Mouse (Mus musculus): ENCODE results near the gene Dek. TPM values are rescaled to one million over a fixed set of nuclear protein-coding genes. Genes with fewer than 3 reads are reported as not detected.

Dek gene
- total RNA-seq, 2 experiments from 2014 or later, result 59.8 to 60.8 TPM

DNA sequence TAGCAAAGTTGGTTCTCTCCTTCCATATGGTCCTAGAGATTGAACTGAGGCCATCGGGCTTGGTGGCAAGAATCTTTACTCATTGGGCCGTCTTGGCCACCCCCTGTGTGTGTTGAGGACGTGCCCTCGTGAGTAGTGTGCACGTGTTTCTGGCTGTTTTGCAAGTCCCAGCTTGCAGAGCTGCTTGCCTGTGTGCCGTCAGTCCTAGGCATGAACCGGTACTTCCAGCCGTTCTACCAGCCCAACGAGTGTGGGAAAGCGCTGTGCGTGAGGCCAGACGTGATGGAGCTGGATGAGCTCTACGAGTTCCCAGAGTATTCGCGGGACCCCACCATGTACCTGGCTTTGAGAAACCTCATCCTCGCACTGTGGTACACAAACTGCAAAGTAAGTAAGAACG is 43.2 kb downstream of the Dek start:
- DNase-seq (ENCODE audit: low spot score in 2 of 2), result no peak

DNA sequence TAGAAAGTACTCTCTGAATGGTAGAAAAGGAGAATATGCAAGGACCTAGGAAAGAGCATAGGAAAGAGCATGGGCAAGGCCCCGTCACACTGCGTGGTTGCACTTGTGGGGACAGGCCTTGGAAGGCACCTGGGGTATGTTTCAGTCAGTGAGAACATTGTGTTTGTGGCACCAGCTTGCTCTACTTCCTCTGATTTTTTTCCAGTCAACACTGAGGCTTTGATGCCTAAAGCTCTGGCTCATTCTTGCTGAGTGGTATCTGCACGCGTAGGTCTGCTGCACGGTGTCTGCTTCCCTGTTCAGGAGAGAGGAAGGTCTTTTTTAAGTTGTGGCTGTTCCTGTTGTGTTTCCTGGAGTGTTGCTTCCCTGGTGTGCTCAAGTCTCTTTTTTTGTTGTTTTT is 49.2 kb downstream of the Dek start:
- no peak for DNase-seq (ENCODE audit: low spot score in 2 of 2)

DNA sequence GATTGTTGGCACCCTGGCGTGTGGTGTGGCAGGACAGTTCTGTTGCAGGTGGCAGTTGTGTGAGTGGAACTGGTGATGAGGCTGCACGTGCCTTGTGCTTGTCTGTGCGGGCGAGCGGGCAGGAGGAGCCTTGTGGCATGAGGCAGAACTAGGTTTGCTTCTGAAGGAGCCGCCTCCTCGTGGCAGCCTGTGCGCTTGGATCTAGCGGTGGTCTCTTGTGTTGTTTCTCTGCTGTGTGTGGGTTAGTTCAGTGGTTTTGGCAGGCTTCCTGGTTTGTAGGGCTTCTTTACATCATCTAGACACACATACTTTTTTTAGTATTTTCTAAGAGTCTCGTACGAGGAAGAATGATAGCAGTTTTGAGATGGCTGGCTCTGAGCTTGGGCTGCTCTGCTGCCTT is 49.9 kb downstream of the Dek start:
- DNase-seq (ENCODE audit: low spot score in 2 of 2), result peak in 1 of 2 experiments; percentile 22

DNA sequence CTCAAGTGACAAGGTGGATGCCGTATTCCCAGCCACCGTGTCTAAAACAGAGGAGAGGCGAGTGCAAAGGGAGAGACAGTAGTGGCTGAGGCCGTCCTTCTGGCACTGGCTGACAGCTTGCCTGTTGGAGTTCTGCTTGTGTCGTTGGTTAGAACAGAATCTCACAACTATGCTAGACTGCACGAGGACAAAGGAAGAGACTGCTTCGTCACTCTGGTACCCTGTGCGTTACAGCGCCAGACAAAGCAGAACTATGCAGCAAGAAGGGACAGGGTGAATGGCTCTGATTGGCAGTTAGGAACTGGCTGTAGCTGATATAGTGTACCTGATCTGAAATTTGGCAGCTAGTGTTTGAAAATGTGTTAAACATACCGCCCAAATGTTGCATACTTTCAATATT is 52.0 kb downstream of the Dek start:
- DNase-seq (ENCODE audit: low spot score in 2 of 2), result no peak

DNA sequence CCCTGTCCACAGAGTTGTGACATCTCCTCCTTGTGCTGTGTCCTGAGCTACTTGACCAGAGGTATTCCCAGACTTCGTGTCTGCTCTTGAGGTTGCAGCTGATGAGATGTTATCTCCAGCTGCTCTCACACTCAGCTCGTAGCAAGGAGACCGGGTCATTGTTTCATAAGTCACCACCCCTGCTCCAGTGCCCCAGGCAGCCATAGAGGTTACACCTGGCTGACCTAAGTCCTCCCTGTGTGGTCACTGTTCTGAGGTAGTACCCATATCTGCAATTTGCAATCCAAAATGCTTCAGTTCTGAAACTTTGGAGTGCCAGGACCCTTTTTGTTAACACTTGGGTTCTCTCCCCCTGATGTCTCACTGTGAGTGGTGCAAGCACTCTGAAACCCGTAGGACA is 56.0 kb downstream of the Dek start:
- no peak for DNase-seq (ENCODE audit: low spot score in 2 of 2)

DNA sequence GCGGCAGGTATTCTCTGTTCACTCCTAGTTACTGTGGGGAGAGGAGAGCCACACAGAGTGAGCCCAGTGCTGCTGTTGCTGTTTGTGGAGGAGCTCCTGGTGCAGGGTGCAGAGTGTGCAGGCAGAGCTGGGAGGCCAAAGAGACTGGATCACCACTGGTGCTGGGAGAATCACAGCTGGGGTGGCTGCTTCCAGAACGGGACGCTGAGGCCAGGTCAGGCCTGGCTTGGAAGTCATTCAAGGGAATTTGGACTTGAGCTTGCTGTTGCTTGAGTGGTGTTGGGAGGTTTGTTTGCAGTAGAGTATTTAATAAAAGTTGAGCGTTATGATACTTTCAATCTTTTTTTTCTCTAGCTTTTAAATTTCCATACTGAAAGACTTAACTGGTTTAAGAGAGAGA is 58.0 kb downstream of the Dek start:
- no peak for DNase-seq (ENCODE audit: low spot score in 2 of 2)

DNA sequence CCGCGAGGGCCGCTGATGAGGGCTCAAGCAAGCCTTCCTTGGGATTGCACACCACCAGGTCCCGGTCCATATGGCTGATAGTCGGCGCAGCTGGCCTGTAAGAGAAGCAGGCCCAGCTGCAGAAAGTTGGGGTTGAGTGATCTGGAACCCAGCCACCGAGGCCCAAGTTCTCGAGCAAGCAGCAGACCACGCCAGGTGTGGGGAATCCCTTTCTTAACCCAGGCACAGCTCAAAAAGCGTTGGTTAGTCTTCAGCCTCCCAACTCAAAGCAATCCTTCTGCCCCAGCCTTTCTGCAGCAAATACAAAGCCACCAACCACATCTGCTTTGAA is 61.4 kb downstream of the Dek start, which contains the start of gene Tpmt:
Gene Tpmt, minus strand, starts transcription at position 121 of the 331 bp plus-strand sequence.
- peak in 1 of 2 experiments; percentile 24 for DNase-seq (ENCODE audit: low spot score in 2 of 2)

DNA sequence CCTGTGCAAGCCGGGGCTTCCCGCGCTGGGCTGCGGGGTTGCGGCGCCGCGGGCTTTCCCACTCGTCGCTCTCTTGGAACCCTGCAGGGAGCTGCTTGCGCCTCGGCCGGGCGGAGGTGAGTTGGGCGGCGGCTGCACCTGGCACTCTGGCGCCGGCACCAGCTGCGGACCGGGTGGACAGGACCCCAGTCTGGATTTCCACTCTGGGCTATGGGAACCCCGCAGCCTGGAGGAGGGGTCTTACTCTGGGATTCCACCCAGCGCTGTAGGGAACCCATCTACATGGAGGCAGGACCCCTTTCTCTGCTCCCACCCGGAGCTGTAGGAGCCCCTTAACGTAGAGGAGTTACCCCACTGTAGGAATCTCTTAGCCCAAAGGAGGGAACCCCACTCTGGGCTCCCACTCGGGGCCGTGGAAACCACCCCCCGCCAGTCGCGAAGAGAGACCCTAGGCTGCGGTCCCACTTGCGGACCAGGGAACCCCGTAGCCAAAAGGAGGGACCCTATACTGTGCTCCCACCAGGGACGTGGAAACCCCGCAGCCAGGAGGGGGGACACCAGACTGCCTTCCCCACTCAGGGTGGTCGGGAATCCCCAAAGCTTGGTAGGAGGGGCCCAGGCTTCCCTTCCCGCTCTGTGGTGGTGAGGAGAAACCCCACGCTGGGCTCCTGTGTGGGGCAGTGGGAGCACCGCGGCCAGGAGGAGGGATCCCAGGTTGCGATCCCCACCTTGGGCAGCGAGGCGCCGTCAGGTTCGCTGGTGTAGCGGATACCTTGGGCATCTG is 62.0 kb downstream of the Dek start:
- peak in 1 of 2 experiments; percentile 22 for DNase-seq (ENCODE audit: low spot score in 2 of 2)

DNA sequence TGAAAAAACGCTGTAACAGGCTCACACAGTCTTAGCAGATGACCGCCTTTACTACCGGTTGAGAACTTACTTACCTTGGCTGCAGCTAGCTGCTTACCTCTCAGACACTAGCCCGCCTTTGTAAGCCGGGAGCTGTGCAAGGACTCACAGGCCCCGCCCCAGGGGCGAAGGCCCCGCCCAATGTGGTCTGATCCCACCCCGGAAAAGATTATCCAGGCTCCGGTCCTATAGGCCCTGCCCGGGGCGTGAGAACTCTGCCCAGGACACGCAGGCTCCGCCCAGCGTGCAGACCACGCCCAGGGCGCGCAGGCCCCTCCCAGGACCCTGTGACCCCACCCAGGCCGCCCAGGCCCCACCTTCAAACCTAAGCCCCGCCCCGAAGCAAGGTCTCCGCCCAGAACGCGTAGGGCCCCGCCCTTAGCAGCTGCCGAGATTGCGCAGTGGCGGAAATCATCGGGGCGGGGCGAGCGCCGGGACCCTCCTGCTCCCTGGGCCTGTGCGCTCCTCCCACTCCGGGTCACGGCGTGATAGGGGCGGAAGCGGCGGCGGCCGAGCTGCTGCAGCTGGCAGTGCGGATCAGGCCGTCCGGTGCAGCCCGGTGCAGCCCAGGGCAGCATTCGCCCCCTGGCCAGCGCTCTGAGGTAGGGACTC is 62.8 kb downstream of the Dek start, which contains the start of gene Kdm1b:
Gene Kdm1b, plus strand, starts transcription at position 470 of the 651 bp plus-strand sequence.
- DNase-seq (ENCODE audit: low spot score in 2 of 2), result peak; percentile 99

DNA sequence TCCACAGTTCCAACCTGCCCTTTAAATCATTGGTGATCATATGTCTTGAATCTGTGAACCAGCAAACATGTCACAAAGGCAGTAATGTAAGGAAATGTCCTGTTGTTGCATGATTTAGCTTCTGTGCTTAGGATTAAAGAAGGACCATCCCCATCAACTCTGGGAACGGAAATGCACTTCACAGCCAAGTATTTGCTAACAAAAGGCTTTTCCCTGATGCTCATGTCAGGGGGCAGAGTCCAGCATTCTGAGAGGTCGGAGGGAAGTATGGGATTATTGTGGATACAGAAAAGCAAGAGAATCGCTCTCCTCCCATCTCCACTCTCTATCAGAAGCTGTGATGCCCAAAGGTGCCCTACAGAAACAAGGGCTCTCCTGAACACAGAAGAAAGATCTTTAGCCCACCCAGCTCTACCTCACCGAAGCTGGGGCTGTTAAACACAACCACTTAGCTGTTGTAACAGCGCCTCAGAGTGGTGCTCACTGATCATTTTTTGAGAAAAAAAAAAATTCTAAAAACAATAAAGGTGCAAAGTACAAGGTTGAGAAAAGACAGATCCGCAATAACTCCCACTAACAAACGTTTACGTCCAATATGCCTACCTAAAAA is 63.9 kb downstream of the Dek start:
- no peak for DNase-seq (ENCODE audit: low spot score in 2 of 2)

DNA sequence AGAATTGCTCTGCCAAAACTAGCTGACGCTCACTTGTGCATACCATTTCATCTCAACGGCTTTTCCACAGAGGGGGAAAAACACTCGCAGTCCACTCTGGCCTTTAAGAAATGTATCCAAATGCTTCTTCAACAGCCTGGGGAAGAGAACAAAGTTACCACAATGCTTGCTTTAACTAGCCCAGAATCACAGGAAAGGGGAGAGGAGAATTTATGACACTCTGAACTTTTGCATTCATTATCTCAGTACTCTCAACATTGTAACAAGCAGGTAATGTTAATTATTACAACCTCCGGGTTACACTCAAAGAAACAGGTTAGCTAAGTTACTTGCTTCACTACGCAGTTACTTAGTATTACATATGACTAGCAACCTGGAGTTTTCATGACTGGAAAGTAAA is 65.9 kb downstream of the Dek start:
- DNase-seq (ENCODE audit: low spot score in 2 of 2), result no peak

DNA sequence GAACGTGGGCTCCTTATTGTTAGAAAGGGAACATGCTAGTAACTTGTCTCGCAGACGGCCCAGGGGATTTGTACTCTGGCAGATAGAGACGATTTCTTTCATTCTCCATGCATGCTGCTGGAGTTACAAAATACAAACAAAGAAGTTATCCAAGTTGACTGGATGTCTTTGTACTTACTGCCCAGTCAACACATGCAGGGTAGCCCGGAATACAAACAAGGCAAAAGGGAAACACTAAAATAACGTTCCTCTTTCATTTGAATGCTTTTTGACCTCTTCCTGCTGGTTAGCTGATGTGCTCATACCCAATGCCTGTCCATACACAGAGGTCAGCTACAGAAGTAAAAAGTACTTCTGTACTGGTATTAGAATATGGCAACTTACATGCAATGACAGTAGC is 68.1 kb downstream of the Dek start:
- no peak for DNase-seq (ENCODE audit: low spot score in 2 of 2)

Other genes with a start within 250 kb of the Dek start
- 10 to 100 TPM; 29.7 to 30.8 TPM for gene Kif13a, start 176.3 kb downstream of the Dek start, total RNA-seq (2021)
- gene Nhlrc1, start 91.4 kb downstream of the Dek start, total RNA-seq (2021), result 10 to 100 TPM; 13.9 to 16.5 TPM
- gene Kdm1b, start 62.7 kb downstream of the Dek start, total RNA-seq (2021), result 10 to 100 TPM; 13.9 to 14.4 TPM
- gene Tpmt, start 61.5 kb downstream of the Dek start, total RNA-seq (2021), result 10 to 100 TPM; 10.6 to 14.0 TPM
- 1 to 10 TPM; 8.9 to 9.1 TPM for gene Rnf144b, start 16.5 kb upstream of the Dek start, total RNA-seq (2021)